Mouse (Mus musculus) heart, embryonic 12.5 days (tissue): ENCODE measurements at regions not wholly inside any gene's neighbourhood (a gene's known extent, or its start where the extent isn't known, plus 50 kb on each side); places are given as distances from the start of the nearest gene placed in this dataset.

Experiments used
- ATAC-seq: fragments of 200-750 bp; cut with Nextera tagmentation; 2 replicates; pipeline ENCODE4 v1.8.0; 2017; ENCODE audit warnings: moderate TSS enrichment, moderate library complexity; ENCODE audit not compliant: insufficient number of reproducible peaks, low FRiP score
- H3K27ac ChIP-seq: fragments of 300-500 bp; sonication (generic); 2 replicates; pipeline ENCODE4 v1.5.1; 2016; ENCODE audit warnings: mild to moderate bottlenecking, moderate library complexity; ENCODE audit not compliant: poor library complexity, severe bottlenecking
- H3K27me3 ChIP-seq: fragments of 300-500 bp; sonication (generic); replicated peaks from 2 replicates; pipeline ENCODE4 v1.6.1; 2016; ENCODE audit warnings: mild to moderate bottlenecking, moderate library complexity
- H3K36me3 ChIP-seq: fragments of 300-500 bp; sonication (generic); 2 replicates; pipeline ENCODE4 v1.6.1; 2016; ENCODE audit warnings: mild to moderate bottlenecking, moderate library complexity
- H3K4me1 ChIP-seq: fragments of 300-500 bp; sonication (generic); replicated peaks from 2 replicates; pipeline ENCODE4 v1.6.1; 2016; ENCODE audit warnings: mild to moderate bottlenecking
- H3K4me2 ChIP-seq: fragments of 300-500 bp; sonication (generic); 2 replicates; pipeline ENCODE4 v1.6.1; 2016; ENCODE audit warnings: mild to moderate bottlenecking, moderate library complexity
- H3K4me3 ChIP-seq: fragments of 300-500 bp; sonication (generic); 2 replicates; pipeline ENCODE4 v1.5.1; 2016; ENCODE audit warnings: mild to moderate bottlenecking
- H3K9ac ChIP-seq: fragments of 300-500 bp; sonication (generic); 2 replicates; pipeline ENCODE4 v1.6.1; 2016; ENCODE audit warnings: mild to moderate bottlenecking, moderate library complexity
- H3K9me3 ChIP-seq: fragments of 300-500 bp; sonication (generic); replicated peaks from 2 replicates; pipeline ENCODE4 v1.6.1; 2016; ENCODE audit warnings: mild to moderate bottlenecking, moderate library complexity
- WGBS: fragments of 180-500 bp; shearing (Covaris S2); methylation state at CpG from one replicate; pipeline ENCODE4 v1.1.7; 2016; 5-methylcytosine and 5-hydroxymethylcytosine counted together

DNA sequence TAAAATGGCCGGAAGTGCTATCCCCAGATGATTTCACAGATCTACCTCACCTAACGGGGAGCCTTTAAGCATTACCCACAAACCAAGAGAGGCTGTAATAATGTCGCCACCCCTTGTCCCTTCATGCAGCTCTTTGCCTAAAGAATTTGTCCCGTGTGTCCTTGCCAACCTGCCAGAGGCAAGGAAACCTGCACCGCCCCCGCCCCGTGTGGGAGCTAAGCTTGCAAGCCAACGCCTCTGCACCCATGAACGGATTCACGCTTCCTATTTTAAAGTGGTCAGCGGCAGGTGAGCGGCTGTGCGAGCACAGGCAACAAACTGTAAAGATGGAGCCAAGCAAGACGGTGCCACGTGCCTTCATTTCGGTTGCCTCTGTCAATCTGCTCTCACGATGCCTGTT lies 63.1 kb downstream of the Gm11011 start:
- H3K4me2 ChIP-seq: no peak overlapping the region
- H3K4me1 ChIP-seq: peaks cover 15% of the 10 kb centered on the region
- H3K9ac ChIP-seq: no peak overlapping the region
- H3K9me3 ChIP-seq: peaks cover 4% of the 10 kb centered on the region
- H3K27ac ChIP-seq: no peak overlapping the region
- no peaks in the 10 kb centered on the region for H3K36me3 ChIP-seq
- WGBS: 80% methylated on average over 17 of the region's 17 CpGs
- ATAC-seq: no peak
- H3K4me3 ChIP-seq: no peak overlapping the region
- no peaks in the 10 kb centered on the region for H3K27me3 ChIP-seq

DNA sequence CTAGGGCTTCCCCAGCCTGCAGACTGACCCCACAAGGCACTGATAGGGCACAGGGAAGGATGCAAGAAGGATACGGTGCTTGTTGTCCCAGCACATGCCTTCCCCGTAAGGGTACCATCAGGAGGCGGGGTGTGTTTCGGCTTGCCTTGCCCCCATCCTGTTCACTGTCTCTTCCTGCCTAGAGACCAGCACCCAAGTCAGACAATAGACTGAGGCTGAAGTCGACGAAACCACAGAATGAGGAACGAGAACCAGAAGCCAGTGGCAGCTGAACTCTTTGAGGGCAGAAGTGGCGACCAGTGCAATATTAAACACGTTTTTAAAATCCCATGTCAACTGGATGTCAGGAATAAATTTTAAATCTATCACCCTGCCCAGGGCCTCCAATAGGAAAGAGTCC lies 67.6 kb downstream of the Gm11011 start:
- peaks cover 16% of the 10 kb centered on the region for H3K4me1 ChIP-seq
- peak overlapping the region; percentile 37 for H3K27ac ChIP-seq
- H3K9me3 ChIP-seq: no peaks in the 10 kb centered on the region
- H3K36me3 ChIP-seq: no peaks in the 10 kb centered on the region
- H3K4me2 ChIP-seq: peak overlapping the region; percentile 21
- no peak overlapping the region for H3K9ac ChIP-seq
- no peak for ATAC-seq
- no peak overlapping the region for H3K4me3 ChIP-seq
- no peaks in the 10 kb centered on the region for H3K27me3 ChIP-seq
- WGBS: 47% methylated on average over 9 of the region's 9 CpGs

DNA sequence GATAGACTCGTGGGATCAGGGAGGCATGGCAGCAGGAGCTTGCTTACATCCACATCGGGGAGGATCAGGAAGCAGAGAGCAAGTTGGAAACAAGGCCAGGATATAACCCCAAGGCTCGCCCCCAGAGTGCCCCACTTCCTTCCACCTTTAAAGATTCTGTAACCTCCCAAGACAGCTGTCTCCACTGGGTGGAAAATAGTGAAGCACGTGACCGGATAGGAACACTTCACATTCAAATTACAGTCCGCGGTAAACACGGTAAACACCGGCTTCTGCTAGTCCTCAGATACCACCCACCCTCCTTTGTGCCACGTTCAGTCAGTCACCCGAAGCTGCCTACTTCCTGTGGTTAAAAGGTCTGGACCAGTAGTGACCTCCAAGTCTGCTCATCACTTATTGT lies 72.2 kb downstream of the Gm11011 start:
- no peaks in the 10 kb centered on the region for H3K36me3 ChIP-seq
- no peaks in the 10 kb centered on the region for H3K9me3 ChIP-seq
- H3K4me1 ChIP-seq: peaks cover 7% of the 10 kb centered on the region
- no peak; the same call in 1 of the 2 replicates for ATAC-seq
- H3K9ac ChIP-seq: no peak overlapping the region
- no peak overlapping the region for H3K27ac ChIP-seq
- no peak overlapping the region for H3K4me3 ChIP-seq
- no peak overlapping the region for H3K4me2 ChIP-seq
- H3K27me3 ChIP-seq: no peaks in the 10 kb centered on the region
- 67% methylated on average over 11 of the region's 11 CpGs for WGBS

DNA sequence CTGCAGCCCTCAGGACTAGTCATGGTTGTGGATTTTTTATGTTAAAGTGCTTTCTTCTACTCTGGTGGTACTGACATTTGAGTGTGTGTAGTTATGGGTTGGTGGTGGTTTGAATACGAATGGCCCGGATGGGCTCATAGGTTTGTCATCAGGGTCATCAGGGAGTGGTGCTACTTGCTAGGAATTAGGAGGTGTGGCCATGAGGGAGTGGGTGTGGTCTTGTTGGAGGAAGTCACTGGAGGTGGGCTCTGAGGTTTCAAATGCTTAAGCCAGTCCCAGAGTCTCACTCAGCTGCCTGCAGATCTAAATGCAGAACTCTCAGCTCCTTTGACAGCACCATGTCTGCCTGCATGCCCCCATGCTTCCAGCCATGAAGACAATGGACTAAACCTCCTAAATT lies 76.8 kb downstream of the Gm11011 start:
- H3K4me2 ChIP-seq: no peak overlapping the region
- H3K27ac ChIP-seq: no peak overlapping the region
- no peak for ATAC-seq
- H3K36me3 ChIP-seq: no peaks in the 10 kb centered on the region
- no peak overlapping the region for H3K9ac ChIP-seq
- no peaks in the 10 kb centered on the region for H3K27me3 ChIP-seq
- no peaks in the 10 kb centered on the region for H3K9me3 ChIP-seq
- WGBS: 81% methylated on average over 2 of the region's 2 CpGs
- H3K4me1 ChIP-seq: no peaks in the 10 kb centered on the region
- H3K4me3 ChIP-seq: no peak overlapping the region

DNA sequence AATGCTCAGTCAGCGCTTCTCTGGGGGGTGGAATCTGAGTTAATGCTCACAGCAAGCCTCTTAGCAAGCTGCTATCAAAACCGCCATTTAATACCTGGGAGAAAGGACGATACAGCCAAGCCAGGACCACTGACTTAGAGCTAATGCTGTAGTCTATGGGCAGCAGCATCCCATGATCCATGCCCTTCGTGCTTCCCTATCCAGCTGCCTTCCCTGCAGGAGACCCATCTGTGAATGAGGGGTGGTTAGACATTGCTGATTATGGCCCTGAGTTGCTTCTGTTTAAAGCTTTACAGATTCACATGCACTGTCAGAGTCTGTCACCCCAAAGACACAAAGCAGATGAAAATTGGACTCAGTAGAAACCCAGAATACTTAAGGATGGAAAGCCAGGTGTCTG lies 78.1 kb downstream of the Gm11011 start:
- no peak overlapping the region for H3K4me3 ChIP-seq
- no peaks in the 10 kb centered on the region for H3K9me3 ChIP-seq
- ATAC-seq: no peak
- no peak overlapping the region for H3K9ac ChIP-seq
- no peak overlapping the region for H3K4me2 ChIP-seq
- no peak overlapping the region for H3K27ac ChIP-seq
- no peaks in the 10 kb centered on the region for H3K36me3 ChIP-seq
- no peaks in the 10 kb centered on the region for H3K4me1 ChIP-seq
- WGBS: 75% methylated on average over 4 of the region's 4 CpGs
- H3K27me3 ChIP-seq: no peaks in the 10 kb centered on the region

DNA sequence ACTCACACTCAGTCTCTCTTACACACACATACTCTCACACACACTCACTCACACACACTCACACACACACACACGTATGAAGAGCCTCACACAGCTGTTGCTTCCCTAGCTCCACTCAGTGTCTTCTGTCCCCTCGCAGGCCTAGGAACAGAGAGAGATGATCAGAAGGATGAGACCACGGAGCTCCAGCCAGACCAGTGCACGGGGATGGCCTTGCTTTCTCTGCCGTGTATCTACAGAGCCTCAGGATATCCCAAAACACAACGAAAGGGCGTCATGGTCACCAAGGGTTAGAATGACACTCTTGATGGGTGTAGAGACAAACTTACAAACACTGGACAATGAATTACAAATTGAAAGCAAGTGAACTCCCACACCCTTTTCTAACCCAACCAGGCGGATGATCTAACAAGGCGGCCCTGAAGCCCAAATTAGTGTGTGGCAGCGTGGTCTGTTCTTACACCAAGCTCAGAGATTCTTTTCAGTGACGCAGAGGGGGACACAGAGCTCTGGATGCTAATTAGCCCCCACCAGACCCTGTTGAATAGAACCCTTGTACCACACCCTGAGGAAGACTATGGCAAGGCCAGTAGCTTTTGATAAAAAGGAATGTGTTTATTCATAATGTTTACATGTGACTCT lies 83.0 kb downstream of the Gm11011 start:
- Histone ChIP-seq H3K36me3 (no peaks in the 10 kb centered on the region), H3K4me3 (no peak overlapping the region), H3K27me3 (no peaks in the 10 kb centered on the region), H3K4me1 (no peaks in the 10 kb centered on the region), H3K27ac (no peak overlapping the region), H3K4me2 (no peak overlapping the region), H3K9me3 (no peaks in the 10 kb centered on the region), H3K9ac (no peak overlapping the region)
- no peak for ATAC-seq
- 81% methylated on average over 11 of the region's 11 CpGs for WGBS

DNA sequence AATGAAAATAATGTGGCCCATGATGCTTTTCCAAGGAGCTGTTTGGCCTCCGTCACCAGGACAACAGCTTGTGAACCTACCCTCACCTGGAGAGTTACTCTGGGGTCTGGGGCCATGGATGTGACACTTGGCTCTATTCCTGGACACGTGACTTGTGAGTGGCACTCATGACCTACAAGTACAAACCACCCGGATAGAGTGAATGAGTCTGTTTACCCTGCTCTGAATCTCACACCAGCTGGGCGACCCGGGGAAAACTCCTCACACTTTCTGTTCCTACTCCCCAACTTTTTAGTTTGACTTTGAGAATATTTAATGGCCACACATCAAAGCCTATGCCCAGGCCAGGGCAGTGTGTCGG lies 84.0 kb downstream of the Gm11011 start:
- 72% methylated on average over 6 of the region's 6 CpGs for WGBS
- Histone ChIP-seq H3K27me3 (no peaks in the 10 kb centered on the region), H3K4me2 (no peak overlapping the region), H3K4me1 (no peaks in the 10 kb centered on the region), H3K9ac (no peak overlapping the region), H3K36me3 (no peaks in the 10 kb centered on the region), H3K4me3 (no peak overlapping the region), H3K9me3 (no peaks in the 10 kb centered on the region), H3K27ac (no peak overlapping the region)
- ATAC-seq: no peak

DNA sequence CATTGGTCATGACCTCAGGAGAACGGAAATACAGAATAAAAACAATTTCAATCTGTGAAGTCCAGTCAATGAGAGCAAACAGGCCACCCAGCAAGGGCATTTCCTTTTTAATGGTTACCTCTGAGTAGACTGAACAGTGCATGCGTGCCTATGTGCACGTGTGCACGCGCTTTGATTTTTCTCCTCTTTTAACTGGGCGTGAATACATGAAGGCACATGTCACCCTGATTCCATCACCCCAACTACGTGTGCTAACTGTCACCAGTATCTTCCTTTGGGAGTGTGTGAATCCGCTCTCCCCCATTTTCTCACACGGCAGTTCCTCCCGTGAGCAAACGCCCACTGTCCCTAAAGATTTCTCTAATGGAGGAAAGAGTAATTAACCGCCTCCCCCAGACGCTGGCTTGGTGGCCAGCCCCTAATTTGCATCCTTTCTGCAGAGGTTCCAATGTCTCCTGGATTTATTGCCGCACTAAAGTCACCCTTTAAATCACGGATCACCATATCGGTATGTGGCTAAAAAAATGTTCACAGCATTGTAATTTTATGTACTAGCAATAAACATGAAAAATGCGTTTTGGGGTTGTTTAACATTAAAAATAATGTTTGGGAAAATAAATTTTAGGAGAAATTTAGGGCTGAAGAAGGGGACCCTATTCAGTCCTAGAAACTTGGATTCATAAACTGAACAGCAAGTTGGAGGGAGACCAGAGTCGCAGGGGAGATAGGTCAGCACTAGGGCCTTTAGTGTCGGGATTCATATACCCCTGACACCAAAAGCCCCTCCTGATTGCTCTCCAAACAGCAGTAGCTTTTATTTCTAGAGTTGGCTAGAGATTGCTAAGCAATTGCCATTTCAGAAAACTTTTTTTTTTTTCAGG lies 84.6 kb downstream of the Gm11011 start:
- Histone ChIP-seq H3K4me1 (no peaks in the 10 kb centered on the region), H3K4me2 (no peak overlapping the region), H3K9me3 (no peaks in the 10 kb centered on the region), H3K9ac (no peak overlapping the region), H3K4me3 (no peak overlapping the region), H3K27me3 (no peaks in the 10 kb centered on the region), H3K27ac (no peak overlapping the region), H3K36me3 (no peaks in the 10 kb centered on the region)
- ATAC-seq: no peak
- WGBS: 81% methylated on average over 19 of the region's 19 CpGs

DNA sequence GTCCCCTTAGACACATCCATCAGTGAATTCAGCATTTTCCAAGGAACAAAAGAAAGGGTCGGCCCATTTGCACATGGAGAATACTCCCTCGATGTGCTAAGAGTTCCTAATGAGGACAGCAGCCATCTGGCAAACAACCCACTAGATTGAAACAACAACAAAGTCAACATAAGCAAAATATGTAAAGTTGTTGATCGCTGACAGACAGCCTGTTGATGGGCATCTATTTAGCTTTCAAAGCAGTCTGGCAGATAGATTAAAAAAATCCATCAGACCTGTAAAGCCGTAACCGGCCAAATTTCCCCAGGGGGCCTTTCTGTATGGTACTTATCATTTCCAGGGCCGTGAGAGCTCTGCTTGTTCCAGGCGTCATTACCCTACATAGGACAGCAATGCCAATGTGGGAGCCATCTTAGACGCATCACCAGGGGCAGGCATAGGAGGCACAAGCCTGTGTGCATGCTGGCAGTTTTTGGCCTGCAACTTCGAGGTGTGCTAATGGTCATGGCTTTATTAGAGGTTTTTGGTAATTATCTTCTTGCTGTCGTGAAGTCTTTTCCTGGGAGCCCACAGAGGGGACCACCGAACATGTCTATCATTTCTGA lies 85.7 kb downstream of the Gm11011 start:
- WGBS: 77% methylated on average over 11 of the region's 11 CpGs
- H3K4me3 ChIP-seq: no peak overlapping the region
- no peaks in the 10 kb centered on the region for H3K36me3 ChIP-seq
- no peaks in the 10 kb centered on the region for H3K27me3 ChIP-seq
- H3K9ac ChIP-seq: no peak overlapping the region
- H3K9me3 ChIP-seq: no peaks in the 10 kb centered on the region
- H3K4me2 ChIP-seq: no peak overlapping the region
- H3K27ac ChIP-seq: no peak overlapping the region
- H3K4me1 ChIP-seq: no peaks in the 10 kb centered on the region
- no peak for ATAC-seq

DNA sequence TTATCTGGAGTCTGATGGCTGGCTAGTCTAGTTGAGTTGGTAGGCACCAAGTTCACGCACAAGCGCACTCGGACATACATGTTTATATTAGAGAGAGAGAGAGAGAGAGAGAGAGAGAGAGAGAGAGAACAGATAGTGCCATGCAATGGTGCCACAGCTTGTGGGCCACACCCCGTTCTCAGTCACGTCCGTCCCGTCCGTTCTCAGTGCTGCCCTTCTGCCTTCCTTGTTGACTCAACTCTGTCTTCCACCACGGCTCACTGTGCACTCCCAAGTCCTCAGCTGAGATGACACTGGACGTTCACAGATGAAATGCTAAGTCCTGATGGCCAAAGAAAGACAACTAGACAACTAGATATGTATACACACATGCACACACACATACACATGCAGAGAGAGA lies 92.2 kb downstream of the Gm11011 start:
- H3K27ac ChIP-seq: no peak overlapping the region
- no peak overlapping the region for H3K9ac ChIP-seq
- no peak overlapping the region for H3K4me3 ChIP-seq
- H3K36me3 ChIP-seq: no peaks in the 10 kb centered on the region
- ATAC-seq: no peak
- 85% methylated on average over 10 of the region's 10 CpGs for WGBS
- H3K9me3 ChIP-seq: no peaks in the 10 kb centered on the region
- H3K27me3 ChIP-seq: no peaks in the 10 kb centered on the region
- peaks cover 23% of the 10 kb centered on the region for H3K4me1 ChIP-seq
- H3K4me2 ChIP-seq: no peak overlapping the region

DNA sequence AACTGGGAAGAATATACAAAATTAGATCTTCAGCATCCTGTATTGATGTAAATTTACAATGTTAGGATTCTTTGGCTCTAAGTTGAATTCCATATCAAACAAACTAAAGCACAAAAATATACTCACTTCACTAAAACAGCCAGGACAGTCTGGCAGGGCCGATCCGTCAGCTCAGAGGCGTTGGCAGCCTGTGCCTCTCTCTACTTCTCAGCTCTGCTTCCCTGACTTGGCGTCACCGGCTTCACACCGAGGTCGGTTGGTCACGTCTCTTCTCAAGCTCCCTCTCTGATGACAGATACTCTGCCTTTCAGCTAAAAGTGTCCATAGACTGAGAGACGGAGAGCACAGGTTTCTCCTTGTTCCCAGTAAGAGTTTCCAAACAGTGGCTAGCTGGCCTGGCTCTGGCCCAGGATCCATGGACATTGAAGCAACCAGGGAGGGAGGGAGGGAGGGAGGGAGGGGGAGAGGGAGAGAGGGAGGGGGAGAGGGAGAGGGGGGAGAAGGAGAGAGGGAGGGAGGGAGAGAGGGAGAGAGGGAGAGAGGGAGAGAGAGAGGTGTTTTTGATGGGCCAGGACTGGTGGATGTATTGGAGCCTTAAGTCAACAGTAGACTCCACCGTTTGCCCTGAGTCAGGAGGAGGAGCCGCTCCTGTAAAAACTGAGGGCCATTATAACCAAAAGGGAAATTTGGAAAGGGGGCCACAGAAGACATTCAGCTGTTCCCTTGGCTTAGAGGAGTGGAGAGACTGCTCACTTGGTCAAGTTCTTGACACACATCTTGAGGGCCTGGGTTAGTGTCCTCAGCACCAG lies 92.8 kb downstream of the Gm11011 start:
- 37% methylated on average over 11 of the region's 11 CpGs for WGBS
- ATAC-seq: no peak
- H3K27ac ChIP-seq: peak overlapping the region; percentile 61; the same call in 1 of the 2 replicates

More for the DNA sequence above, 92.8 kb downstream of the Gm11011 start:
- Histone ChIP-seq H3K36me3 (no peaks in the 10 kb centered on the region), H3K4me2 (peak overlapping the region; percentile 29; the same call in 1 of the 2 replicates), H3K27me3 (no peaks in the 10 kb centered on the region), H3K9ac (no peak overlapping the region), H3K4me1 (peaks cover 23% of the 10 kb centered on the region), H3K4me3 (no peak overlapping the region), H3K9me3 (no peaks in the 10 kb centered on the region)
